Mouse (Mus musculus) stomach, postnatal 0 days (tissue): ENCODE measurements around the gene Pknox2. TPM values are rescaled to one million over a fixed set of nuclear protein-coding genes. Genes with fewer than 3 reads are reported as not detected.

Experiments used
- ATAC-seq: fragments of 200-750 bp; cut with Nextera tagmentation; 2 replicates; pipeline ENCODE4 v1.8.0; 2017; ENCODE audit not compliant: low FRiP score, low TSS enrichment
- DNase-seq: peaks from one replicate; pipeline ENCODE4 v3.0.0-alpha.2; 2016; ENCODE audit warnings: low spot score
- H3K27ac ChIP-seq: fragments of 300-500 bp; sonication (generic); replicated peaks from 2 replicates; pipeline ENCODE4 v1.5.1; 2014; ENCODE audit warnings: mild to moderate bottlenecking, control low read depth
- H3K27me3 ChIP-seq: fragments of 300-500 bp; sonication (generic); 2 replicates; pipeline ENCODE4 v1.6.1; 2014; ENCODE audit warnings: low read length; ENCODE audit not compliant: control insufficient read depth, insufficient read depth
- H3K36me3 ChIP-seq: fragments of 300-500 bp; sonication (generic); 2 replicates; pipeline ENCODE4 v1.6.1; 2014; ENCODE audit warnings: low read length, mixed read lengths; ENCODE audit not compliant: control insufficient read depth, insufficient read depth
- H3K4me1 ChIP-seq: fragments of 300-500 bp; sonication (generic); replicated peaks from 2 replicates; pipeline ENCODE4 v1.6.1; 2014; ENCODE audit warnings: antibody characterized with exemption; ENCODE audit not compliant: control insufficient read depth, insufficient read depth
- H3K4me2 ChIP-seq: fragments of 300-500 bp; sonication (generic); replicated peaks from 2 replicates; pipeline ENCODE4 v1.6.1; 2014; ENCODE audit warnings: low read depth, mild to moderate bottlenecking, control low read depth, moderate library complexity
- H3K4me3 ChIP-seq: fragments of 300-500 bp; sonication (generic); 2 replicates; pipeline ENCODE4 v1.5.1; 2014; ENCODE audit warnings: low read depth, low read length, control low read depth
- H3K9ac ChIP-seq: fragments of 300-500 bp; sonication (generic); 2 replicates; pipeline ENCODE4 v1.6.1; 2014; ENCODE audit warnings: mild to moderate bottlenecking, low read length, control low read depth, mixed read lengths
- H3K9me3 ChIP-seq: fragments of 300-500 bp; sonication (generic); 2 replicates; pipeline ENCODE4 v1.6.1; 2016; ENCODE audit warnings: low read length; ENCODE audit not compliant: control insufficient read depth
- CTCF ChIP-seq: IDR thresholded peaks from 2 replicates; pipeline ENCODE4 v1.5.1; 2016; ENCODE audit warnings: antibody characterized with exemption, low read depth, mild to moderate bottlenecking, moderate library complexity
- EP300 ChIP-seq: optimal IDR thresholded peaks from 2 replicates; pipeline ENCODE3; 2016; ENCODE audit warnings: antibody characterized with exemption
- WGBS: fragments of 180-500 bp; shearing (Covaris S2); extraction: QIAGEN DNeasy Blood & Tissue Kit; methylation state at CpG from one replicate; pipeline ENCODE4 v1.1.7; 2014; 5-methylcytosine and 5-hydroxymethylcytosine counted together
- polyA plus RNA-seq: library from polyadenylated mRNA; unstranded; fragments of >200 nt; fragmentation: Nextera tagmentation; extraction: Ambion mirVana; gene quantifications from 2 replicates; pipeline ENCODE4 v1.2.1, GENCODE M21; 2015

Gene Pknox2
- polyA plus RNA-seq, 1 experiment from 2014 or later = 2.4 TPM

DNA sequence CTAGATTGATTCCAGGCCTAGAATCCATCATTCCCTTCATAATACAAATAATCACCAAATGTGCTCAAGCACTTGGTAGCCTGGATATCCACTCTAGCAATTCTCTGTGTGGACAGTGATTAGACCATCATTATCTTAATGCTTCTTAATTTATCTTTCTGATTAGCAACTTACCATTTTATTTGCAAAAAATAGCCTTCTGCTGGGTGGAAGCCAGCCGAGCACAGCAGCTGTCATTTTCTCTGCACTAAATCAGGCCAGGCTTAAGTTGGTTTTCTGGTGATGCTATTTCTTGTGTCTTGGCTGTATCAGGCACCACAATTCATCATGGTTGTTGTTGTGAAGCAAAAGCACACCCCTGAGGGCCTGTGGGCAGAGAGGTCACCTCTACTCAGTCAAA, 112.9 kb downstream of the Pknox2 start:
- Histone ChIP-seq H3K36me3 (no peaks in the 10 kb centered on the region), H3K27me3 (no peaks in the 10 kb centered on the region), H3K9ac (no peak overlapping the region), H3K4me3 (no peak overlapping the region), H3K4me1 (peaks cover 5% of the 10 kb centered on the region; the same call in 1 of the 2 replicates), H3K4me2 (no peak overlapping the region), H3K27ac (no peak overlapping the region), H3K9me3 (no peaks in the 10 kb centered on the region)
- ATAC-seq (no peak), DNase-seq (no peak)
- TF ChIP-seq EP300 = no peak
- no peak for TF ChIP-seq CTCF
- WGBS = 60% methylated on average over 1 of the region's 1 CpGs

GRCm38 (mm10) chr9:37030347-37031213, 116.6 kb downstream of the Pknox2 start:
- Histone ChIP-seq H3K9me3 (no peaks in the 10 kb centered on the region), H3K36me3 (no peaks in the 10 kb centered on the region), H3K4me2 (no peak overlapping the region), H3K4me3 (no peak overlapping the region), H3K9ac (no peak overlapping the region), H3K4me1 (peaks cover 5% of the 10 kb centered on the region), H3K27me3 (no peaks in the 10 kb centered on the region), H3K27ac (peak overlapping the region; percentile 45; the same call in 1 of the 2 replicates)
- DNase-seq = no peak
- WGBS = 40% methylated on average over 9 of the region's 9 CpGs
- TF ChIP-seq EP300 (no peak), CTCF (no peak)
- peak; percentile 58; the same call in 1 of the 2 replicates for ATAC-seq

DNA sequence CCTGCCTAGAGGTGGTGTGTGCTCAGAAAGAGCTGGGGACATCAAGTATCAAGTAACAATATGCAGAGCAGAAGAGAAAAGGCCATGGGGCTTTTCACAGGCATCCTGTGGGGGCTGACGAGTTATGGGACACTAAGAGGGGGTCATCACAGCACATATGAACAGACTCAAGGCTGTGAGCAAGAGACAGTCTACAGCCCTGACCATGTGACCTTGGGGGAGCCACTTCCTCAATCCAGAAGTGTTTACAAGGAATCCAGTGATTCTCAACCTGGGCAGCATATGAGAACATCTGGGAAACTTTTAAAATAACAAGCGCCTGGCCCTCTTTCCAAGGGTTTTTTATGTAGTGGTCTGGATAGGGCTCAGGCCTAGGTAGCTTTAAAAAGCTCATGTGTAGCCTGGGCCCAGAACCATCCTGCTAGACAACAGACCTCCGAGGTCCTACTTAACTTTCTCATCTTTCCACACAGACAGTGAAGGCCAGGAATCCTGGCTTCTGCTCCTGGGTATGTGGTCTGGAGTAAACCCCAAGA, 117.3 kb downstream of the Pknox2 start:
- TF ChIP-seq CTCF = no peak
- TF ChIP-seq EP300 = no peak
- Histone ChIP-seq H3K27me3 (no peaks in the 10 kb centered on the region), H3K36me3 (no peaks in the 10 kb centered on the region), H3K4me3 (no peak overlapping the region), H3K27ac (peak overlapping the region; percentile 45; the same call in 1 of the 2 replicates), H3K4me1 (peaks cover 5% of the 10 kb centered on the region), H3K9me3 (no peaks in the 10 kb centered on the region), H3K9ac (no peak overlapping the region), H3K4me2 (no peak overlapping the region)
- ATAC-seq = peak; percentile 36; the same call in 1 of the 2 replicates
- no peak for DNase-seq
- 56% methylated on average over 3 of the region's 3 CpGs for WGBS

- ATAC-seq = no peak
- TF ChIP-seq EP300 (no peak), CTCF (no peak)
Observed at GRCm38 (mm10) chr9:37027825-37028575, 119.2 kb downstream of the Pknox2 start.

GRCm38 (mm10) chr9:37025913-37026312, 121.3 kb downstream of the Pknox2 start:
- Histone ChIP-seq H3K27ac (no peak overlapping the region), H3K36me3 (no peaks in the 10 kb centered on the region), H3K4me1 (peaks cover 5% of the 10 kb centered on the region), H3K9ac (no peak overlapping the region; the same call in 1 of the 2 replicates), H3K9me3 (no peaks in the 10 kb centered on the region), H3K27me3 (no peaks in the 10 kb centered on the region), H3K4me3 (no peak overlapping the region), H3K4me2 (no peak overlapping the region)
- TF ChIP-seq CTCF (no peak), EP300 (no peak)
- no peak for ATAC-seq
- no peak for DNase-seq
- WGBS = 57% methylated on average over 3 of the region's 3 CpGs

More at GRCm38 (mm10) chr9:37027825-37028575, 119.2 kb downstream of the Pknox2 start:
- no peak for DNase-seq
- WGBS = 70% methylated on average over 7 of the region's 7 CpGs
- Histone ChIP-seq H3K4me2 (no peak overlapping the region), H3K36me3 (no peaks in the 10 kb centered on the region), H3K27ac (no peak overlapping the region), H3K9me3 (no peaks in the 10 kb centered on the region), H3K4me3 (no peak overlapping the region), H3K27me3 (no peaks in the 10 kb centered on the region), H3K4me1 (peaks cover 5% of the 10 kb centered on the region), H3K9ac (no peak overlapping the region)
